Mouse (Mus musculus) small intestine, adult 2 months (tissue): ENCODE results near the gene Ahr. TPM values are rescaled to one million over a fixed set of nuclear protein-coding genes. Genes with fewer than 3 reads are reported as not detected.

Experiments used
- H3K27ac ChIP-seq: fragments of 200-500 bp; 2 replicates; pipeline ENCODE4 v1.5.1; 2012; ENCODE audit warnings: low read depth, low read length, control low read depth, inconsistent platforms; ENCODE audit not compliant: insufficient read depth
- H3K27me3 ChIP-seq: fragments of 200-500 bp; 2 replicates; pipeline ENCODE4 v1.6.1; 2012; ENCODE audit warnings: mild to moderate bottlenecking, moderate library complexity, low read length, inconsistent platforms; ENCODE audit not compliant: control insufficient read depth, insufficient read depth
- H3K36me3 ChIP-seq: fragments of 200-500 bp; 2 replicates; pipeline ENCODE4 v1.6.1; 2012; ENCODE audit warnings: mild to moderate bottlenecking, low read length, control low read depth, inconsistent platforms; ENCODE audit not compliant: control insufficient read depth, insufficient read depth
- H3K4me1 ChIP-seq: fragments of 200-500 bp; 2 replicates; pipeline ENCODE4 v1.6.1; 2012; ENCODE audit warnings: low read length, inconsistent platforms, mixed read lengths; ENCODE audit not compliant: control insufficient read depth, insufficient read depth, insufficient read length
- H3K4me3 ChIP-seq: fragments of 200-500 bp; 2 replicates; pipeline ENCODE4 v1.5.1; 2012; ENCODE audit warnings: low read depth, mild to moderate bottlenecking, control low read depth, inconsistent platforms, low read length, moderate library complexity
- CTCF ChIP-seq: fragments of 200-500 bp; IDR thresholded peaks from 2 replicates; pipeline ENCODE4 v1.5.1; 2012; ENCODE audit warnings: low read depth, mild to moderate bottlenecking, control low read depth, inconsistent platforms, low read length, moderate library complexity, mixed read lengths; ENCODE audit not compliant: insufficient replicate concordance, insufficient read length; ENCODE audit errors: extremely low read depth
- POLR2A ChIP-seq: fragments of 200-500 bp; IDR thresholded peaks from 2 replicates; pipeline ENCODE4 v1.6.1; 2012; ENCODE audit warnings: low read depth, mild to moderate bottlenecking, control low read depth, inconsistent platforms, low read length, moderate library complexity
- WGBS: fragments of 180-500 bp; shearing (Covaris S2); methylation state at CpG from one replicate; pipeline ENCODE4 v1.1.7; 2018; 5-methylcytosine and 5-hydroxymethylcytosine counted together
- polyA plus RNA-seq: library from polyadenylated mRNA; depleted of rRNA; stranded (reverse); fragments of >200 nt; gene quantifications from 2 replicates; pipeline ENCODE4 v1.2.3, GENCODE M21; 2012; rRNA removed

Gene Ahr
- polyA plus RNA-seq = 3.6 and 6.2 TPM in 2 replicates

- TF ChIP-seq POLR2A = no peak; the same call in 1 of the 2 replicates
- no peak for TF ChIP-seq CTCF
- 0 out of 2 replicates have a peak, but pooled peaks cover 1% of the 10 kb centered on the region for H3K36me3 ChIP-seq
- H3K27me3 ChIP-seq = no peaks in the 10 kb centered on the region
- peaks cover 5% of the 10 kb centered on the region; the same call in 1 of the 2 replicates for H3K4me1 ChIP-seq
- H3K27ac ChIP-seq = peak within 1 kb of the TSS; percentile 94
- WGBS = under 1% methylated on average over 52 of the region's 52 CpGs
- H3K4me3 ChIP-seq = peak within 1 kb of the TSS; percentile 99
Observed at GRCm38 (mm10) chr12:35534754-35535236, at the start of gene Ahr. TSS of gene Ahr (minus strand) at chr12:35535038.

- H3K27ac ChIP-seq = no peak overlapping the region
- TF ChIP-seq POLR2A = no peak
- no peak for TF ChIP-seq CTCF
- WGBS = 37% methylated on average over 4 of the region's 4 CpGs
Observed at GRCm38 (mm10) chr12:35578826-35579225, 44.0 kb upstream of the Ahr start.

DNA sequence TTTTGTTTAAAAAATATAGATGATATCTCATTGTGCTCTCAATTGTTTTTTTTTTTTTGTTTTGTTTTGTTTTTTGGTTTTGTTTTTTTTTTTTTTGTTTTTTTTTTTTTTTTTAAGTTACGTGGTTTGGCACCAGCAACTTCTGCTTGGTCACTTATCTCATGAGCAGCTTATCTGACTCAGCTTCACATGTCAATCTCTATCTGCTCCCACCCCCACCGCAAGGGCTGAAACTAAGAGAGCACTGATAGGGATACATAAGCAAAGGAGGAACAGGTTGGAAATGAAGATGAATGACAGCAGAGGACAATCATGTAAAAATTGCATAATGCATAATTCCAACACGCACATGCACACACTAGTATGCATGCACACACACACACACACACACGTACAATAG is 41.3 kb upstream of the Ahr start:
- no peak overlapping the region for H3K4me3 ChIP-seq
- no peaks in the 10 kb centered on the region for H3K36me3 ChIP-seq
- H3K4me1 ChIP-seq = 0 out of 2 replicates have a peak, but pooled peaks cover 1% of the 10 kb centered on the region
- WGBS = 75% methylated on average over 4 of the region's 4 CpGs
- no peaks in the 10 kb centered on the region for H3K27me3 ChIP-seq
- no peak overlapping the region for H3K27ac ChIP-seq
- TF ChIP-seq CTCF (no peak), POLR2A (no peak)

More at GRCm38 (mm10) chr12:35578826-35579225, 44.0 kb upstream of the Ahr start:
- H3K4me3 ChIP-seq = no peak overlapping the region
- H3K4me1 ChIP-seq = 0 out of 2 replicates have a peak, but pooled peaks cover 1% of the 10 kb centered on the region
- H3K36me3 ChIP-seq = no peaks in the 10 kb centered on the region
- no peaks in the 10 kb centered on the region for H3K27me3 ChIP-seq

GRCm38 (mm10) chr12:35573713-35574112 is 38.9 kb upstream of the Ahr start:
- H3K4me3 ChIP-seq = no peak overlapping the region
- TF ChIP-seq POLR2A (no peak), CTCF (no peak)
- H3K27me3 ChIP-seq = no peaks in the 10 kb centered on the region
- 0 out of 2 replicates have a peak, but pooled peaks cover 1% of the 10 kb centered on the region for H3K4me1 ChIP-seq
- WGBS = 62% methylated on average over 2 of the region's 2 CpGs
- no peaks in the 10 kb centered on the region for H3K36me3 ChIP-seq
- H3K27ac ChIP-seq = no peak overlapping the region

DNA sequence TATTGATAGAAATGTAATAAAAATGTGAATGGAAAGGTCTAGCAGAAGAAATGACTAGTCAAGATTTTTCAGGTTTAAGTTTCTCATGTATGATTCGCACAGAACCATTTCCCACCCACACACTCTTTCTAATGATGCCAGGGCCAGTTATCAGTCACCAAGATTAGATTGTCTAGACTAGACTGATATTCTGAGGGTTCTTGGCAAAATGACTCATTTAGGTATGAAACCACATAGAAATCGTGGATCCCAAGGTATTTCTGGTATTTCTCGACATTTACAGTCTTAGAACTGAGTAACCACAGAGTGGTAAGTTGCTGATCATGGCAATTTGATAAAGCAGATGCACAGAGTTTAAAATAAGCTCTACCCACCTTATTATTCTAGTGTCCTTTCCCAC is 28.0 kb upstream of the Ahr start:
- TF ChIP-seq CTCF (no peak), POLR2A (no peak)
- 72% methylated on average over 3 of the region's 3 CpGs for WGBS
- Histone ChIP-seq H3K27me3 (no peaks in the 10 kb centered on the region), H3K36me3 (no peaks in the 10 kb centered on the region), H3K4me1 (no peaks in the 10 kb centered on the region), H3K27ac (no peak overlapping the region), H3K4me3 (no peak overlapping the region)

- TF ChIP-seq POLR2A = no peak
- TF ChIP-seq CTCF = no peak
- H3K4me1 ChIP-seq = no peaks in the 10 kb centered on the region
- H3K4me3 ChIP-seq = no peak overlapping the region
- no peaks in the 10 kb centered on the region for H3K27me3 ChIP-seq
- WGBS = 79% methylated on average over 2 of the region's 2 CpGs
- H3K27ac ChIP-seq = no peak overlapping the region
- no peaks in the 10 kb centered on the region for H3K36me3 ChIP-seq
Observed at GRCm38 (mm10) chr12:35558868-35559267, 24.0 kb upstream of the Ahr start.

GRCm38 (mm10) chr12:35555925-35556324 is 21.1 kb upstream of the Ahr start:
- 76% methylated on average over 6 of the region's 6 CpGs for WGBS
- no peaks in the 10 kb centered on the region for H3K36me3 ChIP-seq
- TF ChIP-seq POLR2A (no peak), CTCF (no peak)
- no peak overlapping the region for H3K27ac ChIP-seq
- no peaks in the 10 kb centered on the region for H3K27me3 ChIP-seq
- H3K4me1 ChIP-seq = no peaks in the 10 kb centered on the region
- H3K4me3 ChIP-seq = no peak overlapping the region
